Mouse (Mus musculus): ENCODE results near the gene N4bp1. TPM values are rescaled to one million over a fixed set of nuclear protein-coding genes. Genes with fewer than 3 reads are reported as not detected.

The N4bp1 gene
- total and polyA plus RNA-seq, 3 experiments, result 12.2 to 15.6 (median 12.8) TPM

DNA sequence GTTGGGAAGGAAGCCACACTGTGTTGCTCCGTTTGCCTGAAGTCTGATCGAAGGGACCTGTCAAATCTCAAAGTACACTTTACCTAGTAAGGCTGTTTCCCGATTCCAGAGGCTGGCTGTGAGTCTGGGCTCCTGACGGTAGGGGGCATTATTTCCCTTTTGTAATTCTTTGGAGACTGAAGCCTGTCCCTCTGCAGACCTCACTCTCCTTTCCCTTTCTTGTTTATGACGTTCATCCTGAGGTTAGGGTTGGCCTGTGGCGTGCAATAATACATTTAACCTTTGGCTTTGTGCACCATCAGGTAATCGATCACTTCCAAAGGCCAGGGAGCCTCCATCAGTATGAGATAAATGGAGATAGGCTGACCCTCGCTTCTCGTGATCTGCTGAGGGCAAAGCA lies 48.8 kb upstream of the N4bp1 start:
- H3K4me1 ChIP-seq (ENCODE audit: control insufficient read depth in 1 of 2, insufficient read depth in 2 of 2), result no peaks in the 10 kb centered on the region
- peak; percentile 56 for DNase-seq (ENCODE audit: extremely low read depth)
- TF ChIP-seq ZNF384 (IDR thresholded peaks at IDR 0.05; ENCODE audit: low read depth, low read length) (no peak), CTCF (conservative IDR thresholded peaks at IDR 0.05 in 1 of 2, IDR thresholded peaks at IDR 0.05 in 1 of 2; ENCODE audit: low read depth in 2 of 2, low read length in 2 of 2) (peak; percentile 70 to 81), CHD2 (IDR thresholded peaks at IDR 0.05; ENCODE audit: low read length) (no peak), SIN3A (IDR thresholded peaks at IDR 0.05; ENCODE audit: low read length) (no peak), MAZ (IDR thresholded peaks at IDR 0.05; ENCODE audit: low read depth, low read length) (no peak), MYC (IDR thresholded peaks at IDR 0.05; ENCODE audit: low read depth, low read length) (no peak), EP300 (IDR thresholded peaks at IDR 0.05; ENCODE audit: low read length) (no peak), PAX5 (IDR thresholded peaks at IDR 0.05; ENCODE audit: low read length) (no peak), UBTF (IDR thresholded peaks at IDR 0.05; ENCODE audit: low read depth, low read length) (no peak), ZKSCAN1 (IDR thresholded peaks at IDR 0.05; ENCODE audit: borderline replicate concordance, low read depth, low read length) (no peak), RAD21 (IDR thresholded peaks at IDR 0.05; ENCODE audit: low read depth, low read length) (peak; percentile 90), USF2 (conservative IDR thresholded peaks at IDR 0.05; ENCODE audit: low read depth, low read length) (no peak), ELF1 (IDR thresholded peaks at IDR 0.05; ENCODE audit: low read depth, low read length) (no peak), TCF12 (IDR thresholded peaks at IDR 0.05; ENCODE audit: low read depth, low read length) (no peak), SMC3 (IDR thresholded peaks at IDR 0.05; ENCODE audit: low read depth, low read length) (peak; percentile 68), HCFC1 (IDR thresholded peaks at IDR 0.05; ENCODE audit: low read depth, low read length) (no peak), POLR2A (IDR thresholded peaks at IDR 0.05; ENCODE audit: low read depth, low read length) (no peak), MAX (IDR thresholded peaks at IDR 0.05; ENCODE audit: low read length) (no peak)
- in situ Hi-C loops (cut with MboI; ENCODE audit: low pct_ligation_motif_present, low pct_unique_long_range_greater_than_20kb, low sequenced_read_pairs) (loop anchor here (10.0 kb wide), 1 partner anchor 601 kb away; no protein-coding TSS in a partner anchor), dilution Hi-C loops (cut with MboI; ENCODE audit: extremely low pct_ligation_motif_present, extremely low pct_unique_long_range_greater_than_20kb, low sequenced_read_pairs) (no loop called here)
- no peak overlapping the region for H3K4me2 ChIP-seq (ENCODE audit: insufficient read depth, low read depth, poor library complexity, severe bottlenecking)
- no peaks in the 10 kb centered on the region for H3K79me2 ChIP-seq (replicated peaks; ENCODE audit: control insufficient read depth, extremely low read depth, insufficient read depth, poor library complexity, severe bottlenecking)
- H3K9me3 ChIP-seq (replicated peaks; ENCODE audit: low read length), result no peaks in the 10 kb centered on the region
- H3K4me3 ChIP-seq (replicated peaks in 1 of 3; ENCODE audit: low read depth in 2 of 3, low read length in 2 of 3, poor library complexity in 1 of 3), result no peak overlapping the region
- H3K27me3 ChIP-seq (replicated peaks), result no peaks in the 10 kb centered on the region
- H3K36me3 ChIP-seq (replicated peaks in 1 of 2; ENCODE audit: control insufficient read depth in 1 of 2, insufficient read depth in 1 of 2, low read length in 1 of 2), result no peaks in the 10 kb centered on the region
- H3K9ac ChIP-seq (ENCODE audit: insufficient read depth, low read depth), result no peak overlapping the region
- H3K27ac ChIP-seq (ENCODE audit: insufficient read depth, low read depth), result no peak overlapping the region

DNA sequence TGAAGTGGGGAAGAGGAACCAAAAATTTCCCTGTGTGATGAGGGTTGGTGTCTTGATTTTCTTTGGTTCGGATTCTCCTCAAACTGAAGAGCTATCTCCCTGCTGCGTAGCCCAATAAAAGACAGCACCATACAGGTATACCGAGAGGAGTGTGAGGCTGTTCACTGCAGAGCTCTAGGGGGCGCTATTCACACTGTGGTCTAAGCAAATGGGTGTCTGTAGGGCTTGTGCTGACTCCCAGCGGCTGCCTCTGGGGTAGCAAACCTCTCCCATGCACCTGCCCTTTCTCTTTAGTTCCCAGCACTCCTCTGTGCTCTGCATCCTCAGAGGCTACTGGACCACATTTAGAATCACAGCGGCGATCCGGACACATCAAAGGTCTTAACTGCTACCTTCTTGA lies 41.2 kb upstream of the N4bp1 start:
- Histone ChIP-seq H3K4me3 (replicated peaks in 1 of 3; ENCODE audit: low read depth in 2 of 3, low read length in 2 of 3, poor library complexity in 1 of 3) (no peak overlapping the region), H3K9me3 (replicated peaks; ENCODE audit: low read length) (no peaks in the 10 kb centered on the region), H3K9ac (ENCODE audit: insufficient read depth, low read depth) (no peak overlapping the region), H3K4me1 (ENCODE audit: control insufficient read depth in 1 of 2, insufficient read depth in 2 of 2) (peaks cover 0 to 9% of the 10 kb centered on the region in 2 experiments; a peak in 2 of 4 replicates), H3K79me2 (replicated peaks; ENCODE audit: control insufficient read depth, extremely low read depth, insufficient read depth, poor library complexity, severe bottlenecking) (no peaks in the 10 kb centered on the region), H3K27ac (ENCODE audit: insufficient read depth, low read depth) (no peak overlapping the region), H3K27me3 (replicated peaks) (no peaks in the 10 kb centered on the region), H3K36me3 (replicated peaks in 1 of 2; ENCODE audit: control insufficient read depth in 1 of 2, insufficient read depth in 1 of 2, low read length in 1 of 2) (no peaks in the 10 kb centered on the region), H3K4me2 (ENCODE audit: insufficient read depth, low read depth, poor library complexity, severe bottlenecking) (no peak overlapping the region)
- no peak for DNase-seq (ENCODE audit: extremely low read depth)
- in situ Hi-C loops (cut with MboI; ENCODE audit: low pct_ligation_motif_present, low pct_unique_long_range_greater_than_20kb, low sequenced_read_pairs) (no loop called here), dilution Hi-C loops (cut with MboI; ENCODE audit: extremely low pct_ligation_motif_present, extremely low pct_unique_long_range_greater_than_20kb, low sequenced_read_pairs) (no loop called here)
- peak in 1 of 2 experiments; percentile 63; a peak in 2 of 4 replicates for TF ChIP-seq CTCF (conservative IDR thresholded peaks at IDR 0.05 in 1 of 2, IDR thresholded peaks at IDR 0.05 in 1 of 2; ENCODE audit: low read depth in 2 of 2, low read length in 2 of 2)
- TF ChIP-seq PAX5 (IDR thresholded peaks at IDR 0.05; ENCODE audit: low read length), result no peak

Data from CH12.LX (cell line).